Mouse (Mus musculus): ENCODE measurements around the gene Prr5.

Gene Prr5

DNA sequence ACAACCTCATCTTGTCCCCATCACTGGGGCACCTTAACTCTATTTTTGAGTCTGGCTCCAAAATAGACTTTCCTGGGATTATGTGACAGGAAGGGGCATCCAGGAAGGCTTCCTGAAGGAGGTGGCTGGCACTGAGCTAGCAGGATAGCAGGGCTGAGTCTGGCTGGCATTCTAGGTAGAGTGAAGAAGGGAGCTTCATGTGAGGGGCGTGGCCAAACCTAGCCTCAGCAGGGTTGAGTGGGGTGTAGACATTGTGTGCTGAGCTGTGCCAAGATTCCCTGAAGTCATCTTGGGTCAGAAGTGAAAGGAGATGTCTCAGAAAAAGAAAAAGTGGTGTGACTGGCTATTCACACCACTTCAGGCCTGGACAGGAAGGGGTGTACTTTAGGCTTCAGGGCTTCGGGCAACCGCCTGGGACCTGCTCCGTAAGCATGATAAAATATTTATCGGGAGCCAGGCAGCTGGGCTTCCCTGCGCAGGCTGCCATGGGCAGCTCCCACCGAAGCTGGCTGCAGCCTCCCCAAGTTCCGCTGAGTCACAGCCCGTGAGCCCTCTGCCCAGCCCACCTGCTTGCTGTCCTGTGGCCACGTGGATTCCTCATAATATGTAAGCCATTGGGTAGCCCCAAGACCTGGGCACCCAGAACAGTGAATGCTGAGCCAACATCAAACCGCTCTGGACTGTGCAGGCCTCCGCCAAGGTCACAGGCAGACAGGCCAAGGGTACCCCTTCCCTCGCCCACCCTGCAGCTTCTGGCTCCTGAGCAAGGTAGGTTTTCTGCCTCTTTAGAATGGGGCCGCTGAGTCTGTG, at the start of gene Prr5:
TSS of gene Prr5 (plus strand) at position 683 of the 810 bp plus-strand sequence.
- DNase-seq, result peak; percentile 35

DNA sequence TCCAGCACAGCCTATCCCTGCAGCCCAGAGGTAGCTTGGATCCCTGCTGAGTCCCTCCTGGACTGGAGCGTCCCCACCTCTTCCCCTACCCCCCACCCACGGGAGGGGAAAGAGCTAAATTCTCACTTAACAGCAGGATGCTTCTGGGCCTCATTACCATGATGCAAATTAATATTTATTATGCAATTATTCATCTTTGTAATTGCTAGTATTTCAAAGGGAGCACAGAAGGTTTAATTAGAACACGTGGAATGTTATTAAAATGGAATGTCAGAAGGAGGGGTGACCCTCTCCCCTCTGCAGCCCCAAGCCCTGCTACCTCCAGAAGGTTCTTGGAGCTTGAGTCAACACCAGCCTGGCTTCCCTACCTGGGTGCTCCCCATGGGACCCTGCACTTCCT, 49.4 kb upstream of the Prr5 start:
- DNase-seq, result no peak

DNA sequence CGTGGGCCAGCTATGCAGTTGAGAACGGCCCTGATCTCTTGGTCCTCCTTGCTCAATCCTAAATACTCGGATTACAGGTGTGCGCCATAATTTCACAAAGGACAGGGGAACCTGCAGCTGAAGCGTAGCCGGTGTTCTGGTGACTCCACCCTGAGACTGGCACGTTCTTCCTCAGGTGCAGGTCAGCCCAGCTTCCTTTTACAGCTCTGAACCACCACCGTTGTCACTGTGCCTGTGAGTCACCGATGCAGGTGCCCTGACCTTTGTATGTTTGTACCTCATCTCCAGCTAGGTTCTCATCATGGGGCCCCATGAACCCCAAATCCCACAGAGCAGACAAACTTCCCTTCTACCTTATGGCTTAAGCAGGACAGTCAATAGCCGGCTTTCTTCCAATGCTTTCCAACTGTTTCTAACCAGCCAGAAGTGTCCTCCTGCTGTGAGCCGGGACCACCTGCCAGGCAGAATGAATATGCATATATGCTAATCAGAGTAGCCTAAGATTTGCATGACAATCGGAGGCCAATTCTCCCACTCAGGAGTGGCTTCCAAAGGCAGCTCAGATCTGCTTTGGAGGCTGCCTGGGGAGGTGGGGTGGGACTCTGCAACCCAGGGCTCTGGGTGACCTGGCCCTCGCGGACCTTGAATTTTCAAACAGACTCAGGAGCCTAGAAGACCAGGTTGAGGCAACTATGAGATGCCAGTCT, 47.5 kb upstream of the Prr5 start:
- DNase-seq, result no peak

- DNase-seq, result no peak
Observed at GRCm38 (mm10) chr15:84624870-84625269, 44.5 kb upstream of the Prr5 start.

GRCm38 (mm10) chr15:84625712-84626414, 43.6 kb upstream of the Prr5 start:
- DNase-seq, result no peak

DNA sequence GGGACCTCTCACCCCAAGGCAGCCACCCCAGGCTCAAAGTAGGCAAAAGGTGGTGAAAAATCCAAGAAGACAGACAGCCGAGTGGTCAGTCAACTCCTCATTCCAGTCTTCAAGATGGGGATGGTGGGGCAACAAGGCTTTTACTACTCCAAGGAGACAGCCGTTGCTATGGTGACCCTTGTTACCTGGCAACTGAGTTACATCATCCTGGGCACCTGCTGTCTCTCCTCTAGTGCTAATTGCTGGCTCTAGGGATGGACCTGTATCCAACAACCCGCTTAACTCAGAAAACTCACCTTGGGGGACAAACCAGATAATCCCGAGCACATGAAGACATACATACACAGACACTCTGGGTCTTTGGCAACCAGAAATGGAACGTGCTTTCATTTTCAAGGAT, 42.1 kb upstream of the Prr5 start:
- no peak for DNase-seq

DNA sequence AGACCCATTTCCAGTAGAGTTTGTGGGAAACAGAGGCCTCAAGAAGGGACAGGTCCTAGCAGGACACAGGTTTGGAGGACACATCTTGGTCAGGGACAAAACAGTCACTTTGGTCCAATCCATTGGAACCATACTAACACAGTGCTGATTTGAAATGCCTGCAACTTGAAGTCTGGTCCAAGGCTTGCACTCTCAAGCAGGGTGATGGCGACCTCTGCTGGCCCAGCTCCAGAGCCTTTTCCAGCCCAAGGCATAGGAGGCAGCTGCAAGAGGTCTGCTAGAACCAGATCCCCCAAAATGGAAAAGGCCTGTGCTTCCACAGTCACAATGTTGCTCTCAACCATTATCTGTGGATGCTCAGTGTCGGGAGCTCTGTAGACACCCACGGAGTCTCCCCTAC, 39.7 kb upstream of the Prr5 start:
- peak; percentile 65 for DNase-seq

- peak; percentile 76 for DNase-seq
Observed at GRCm38 (mm10) chr15:84631560-84631959, 37.9 kb upstream of the Prr5 start.

- no peak for DNase-seq
Observed at GRCm38 (mm10) chr15:84634361-84634760, 35.1 kb upstream of the Prr5 start.

DNA sequence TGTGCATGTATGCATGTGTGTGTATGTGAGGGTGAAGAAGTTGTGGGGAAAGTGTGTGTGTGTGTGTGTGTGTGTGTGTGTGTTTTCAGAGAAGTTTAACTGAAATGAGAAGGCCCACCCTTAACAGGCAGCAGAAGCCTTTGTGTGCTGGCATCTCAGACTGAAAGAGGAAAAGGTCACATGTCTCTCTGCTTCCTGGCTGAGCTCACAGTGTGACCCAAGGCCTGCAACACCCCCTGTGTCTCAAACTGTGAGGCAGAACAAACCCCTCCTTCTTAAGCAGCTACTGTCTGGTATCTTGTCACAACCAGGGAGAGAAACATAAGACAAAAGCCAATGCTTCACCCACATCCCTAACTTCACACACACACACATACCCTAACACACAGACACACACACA, 31.0 kb upstream of the Prr5 start:
- DNase-seq, result no peak

- DNase-seq, result no peak
Observed at GRCm38 (mm10) chr15:84639072-84639450, 30.4 kb upstream of the Prr5 start.

DNA sequence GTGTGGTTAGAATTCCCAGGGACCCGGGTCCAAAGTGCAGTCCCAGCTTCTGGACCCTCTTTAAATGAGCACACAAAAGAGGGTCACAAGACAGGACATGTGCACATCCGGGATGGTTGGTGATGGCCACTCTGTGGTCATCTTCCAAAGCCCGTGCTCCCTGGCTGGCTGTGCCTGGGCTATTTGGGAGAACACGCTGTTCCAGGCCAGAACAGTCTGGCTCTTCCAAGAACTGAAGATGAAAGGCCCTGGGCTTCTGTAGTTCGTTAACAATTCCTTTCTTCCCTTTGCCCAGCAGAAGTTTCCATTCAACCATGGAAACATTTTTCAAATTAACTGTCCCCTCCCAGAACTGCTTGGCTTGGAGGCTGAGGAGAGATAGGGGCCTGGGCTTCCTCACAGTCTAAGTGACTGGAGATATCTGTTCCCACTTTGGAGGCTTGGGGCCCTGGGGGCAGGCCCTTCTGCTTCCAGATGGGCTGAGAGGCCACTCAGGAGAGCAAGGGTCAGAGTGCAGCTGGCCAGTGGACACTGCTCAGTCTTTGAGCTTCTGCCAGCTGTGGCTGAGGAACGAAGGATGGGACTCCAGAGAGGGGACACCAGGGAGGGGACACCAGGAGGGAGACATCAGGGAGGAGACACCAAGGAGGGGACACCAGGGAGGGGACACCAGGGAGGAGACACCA, 29.8 kb upstream of the Prr5 start:
- DNase-seq, result peak; percentile 23

DNA sequence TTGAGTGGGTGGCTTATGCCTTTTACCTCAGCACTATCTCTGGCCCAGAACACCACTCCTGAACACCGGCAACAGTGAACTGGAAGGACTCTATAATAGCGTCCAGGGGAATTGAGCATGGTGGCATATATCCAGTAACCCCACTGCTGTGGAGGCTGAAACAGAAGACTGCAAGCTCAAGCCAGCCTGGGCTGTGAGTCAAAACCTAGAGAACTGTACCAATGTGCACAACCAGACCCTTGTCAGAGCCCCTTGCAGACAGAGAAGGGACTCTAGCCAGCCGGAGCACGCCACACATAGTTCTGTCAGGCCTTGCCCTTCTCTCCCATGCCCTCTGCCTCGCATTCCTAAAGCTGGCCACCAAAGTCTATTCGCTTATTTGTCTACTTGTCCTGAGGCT, 28.7 kb upstream of the Prr5 start:
- DNase-seq, result no peak

GRCm38 (mm10) chr15:84641127-84641526, 28.3 kb upstream of the Prr5 start:
- no peak for DNase-seq

- no peak for DNase-seq
Observed at GRCm38 (mm10) chr15:84641948-84642347, 27.5 kb upstream of the Prr5 start.

DNA sequence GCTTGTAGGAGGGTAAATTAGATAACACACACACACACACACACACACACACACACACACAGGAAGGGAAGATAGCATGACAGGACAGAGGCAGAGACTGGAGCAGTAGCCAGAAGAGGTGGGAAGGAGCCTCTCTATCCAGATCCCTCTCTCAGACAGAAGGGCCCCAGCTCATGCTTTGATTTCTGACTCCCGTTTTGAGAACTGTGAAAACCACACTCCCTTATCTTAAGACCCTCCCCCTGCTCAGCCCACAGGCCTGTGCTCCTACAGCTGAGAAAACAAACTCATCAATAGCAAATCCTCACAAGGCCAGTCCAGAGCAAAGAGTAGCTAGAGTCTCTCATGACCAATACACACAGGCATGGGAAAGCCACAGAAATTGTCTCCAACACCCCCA, 26.2 kb upstream of the Prr5 start:
- no peak for DNase-seq

DNA sequence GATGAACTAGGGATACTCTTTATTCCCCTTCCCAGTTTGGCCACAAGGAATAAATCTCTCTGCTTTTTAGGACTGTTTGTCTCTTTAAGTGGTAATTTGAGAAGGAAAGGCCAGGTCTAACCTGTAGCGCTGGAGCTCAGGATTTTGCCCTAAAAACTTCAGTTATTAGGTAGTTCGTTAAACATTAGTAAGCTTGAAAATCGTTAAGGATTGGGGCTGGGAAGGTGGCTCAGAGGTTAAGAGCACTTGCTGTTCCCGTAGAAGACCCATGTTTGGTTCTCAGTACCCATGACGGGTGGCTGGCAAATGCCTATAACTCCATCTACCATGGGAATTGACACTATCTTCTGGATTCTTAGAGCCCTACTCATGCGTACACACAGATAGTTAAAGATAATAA, 17.9 kb upstream of the Prr5 start:
- no peak for DNase-seq

DNA sequence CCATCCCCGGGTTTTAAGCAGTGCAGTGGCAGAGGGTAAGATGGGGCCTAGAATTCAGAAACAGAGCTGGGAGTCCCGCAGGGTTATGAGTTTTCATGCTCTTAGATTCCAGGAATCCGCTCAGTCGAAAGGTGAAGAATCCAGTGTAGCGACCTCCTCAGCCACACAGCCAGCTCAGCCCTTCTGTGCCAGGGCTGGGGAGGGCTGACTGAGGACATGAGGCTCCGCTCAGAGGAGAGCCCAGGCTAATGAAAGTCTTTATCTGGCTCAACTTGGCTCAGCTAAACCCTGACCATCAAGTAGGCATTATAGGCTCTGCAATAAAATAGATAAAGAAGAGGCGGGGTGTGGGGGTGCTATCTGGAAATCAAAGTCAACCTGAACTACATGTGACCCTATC, 16.3 kb upstream of the Prr5 start:
- no peak for DNase-seq

GRCm38 (mm10) chr15:84653979-84654966, 15.1 kb upstream of the Prr5 start:
- DNase-seq, result peak; percentile 84

- no peak for DNase-seq
Observed at GRCm38 (mm10) chr15:84654975-84655374, 14.4 kb upstream of the Prr5 start.

- no peak for DNase-seq
Observed at GRCm38 (mm10) chr15:84656689-84657088, 12.7 kb upstream of the Prr5 start.
